Mouse (Mus musculus) embryo, embryonic 10 days (tissue): Measurements from ENCODE around the gene Enpp4.
A peak's percentile ranks its signal among the peaks of the same experiment; 100 is the strongest.

Source experiments
- DNase-seq: peaks from one replicate; pipeline ENCODE4 v3.0.0-alpha.2; 2015; ENCODE audit warnings: low spot score

The Enpp4 gene

DNA sequence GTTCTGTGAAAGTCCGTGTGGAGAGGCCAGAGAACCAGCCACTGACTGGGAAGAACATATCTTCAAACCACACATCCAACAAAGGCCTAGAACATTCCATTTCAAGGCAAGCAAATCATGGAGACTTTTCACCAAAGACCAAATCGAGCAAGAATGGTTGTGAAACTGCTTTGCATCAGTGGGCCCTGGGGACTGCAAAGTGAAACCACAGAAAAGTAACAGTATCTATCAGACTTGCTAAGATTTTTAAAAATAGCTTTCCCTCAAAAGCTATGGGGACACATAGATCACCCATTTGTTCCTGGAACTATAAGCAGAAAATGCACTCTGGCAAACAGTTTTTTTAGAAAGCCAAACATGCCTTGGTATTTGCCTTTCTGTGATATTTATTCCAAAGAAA is 14.7 kb downstream of the Enpp4 start:
- no peak for DNase-seq

GRCm38 (mm10) chr17:44088226-44088625 is 17.4 kb downstream of the Enpp4 start:
- no peak for DNase-seq

DNA sequence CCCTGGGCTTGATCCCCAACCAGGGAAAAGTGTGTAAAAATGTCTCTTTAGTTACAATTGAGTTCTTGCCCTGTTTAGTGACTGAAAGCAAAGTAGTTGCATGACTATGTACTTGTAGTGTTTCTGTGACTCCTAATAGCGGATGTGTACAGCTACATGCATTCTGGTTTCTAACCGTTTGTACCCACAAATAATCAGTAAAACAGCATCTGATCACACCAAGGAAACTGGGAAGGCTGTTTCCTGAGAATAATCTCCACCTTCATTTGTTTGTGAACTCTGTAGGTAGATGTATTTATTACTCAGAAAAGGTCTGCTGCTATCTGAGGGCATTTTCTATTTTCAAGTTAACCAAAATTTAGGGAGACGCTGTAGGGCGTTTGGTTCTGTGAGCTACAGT is 22.5 kb downstream of the Enpp4 start:
- DNase-seq = no peak

DNA sequence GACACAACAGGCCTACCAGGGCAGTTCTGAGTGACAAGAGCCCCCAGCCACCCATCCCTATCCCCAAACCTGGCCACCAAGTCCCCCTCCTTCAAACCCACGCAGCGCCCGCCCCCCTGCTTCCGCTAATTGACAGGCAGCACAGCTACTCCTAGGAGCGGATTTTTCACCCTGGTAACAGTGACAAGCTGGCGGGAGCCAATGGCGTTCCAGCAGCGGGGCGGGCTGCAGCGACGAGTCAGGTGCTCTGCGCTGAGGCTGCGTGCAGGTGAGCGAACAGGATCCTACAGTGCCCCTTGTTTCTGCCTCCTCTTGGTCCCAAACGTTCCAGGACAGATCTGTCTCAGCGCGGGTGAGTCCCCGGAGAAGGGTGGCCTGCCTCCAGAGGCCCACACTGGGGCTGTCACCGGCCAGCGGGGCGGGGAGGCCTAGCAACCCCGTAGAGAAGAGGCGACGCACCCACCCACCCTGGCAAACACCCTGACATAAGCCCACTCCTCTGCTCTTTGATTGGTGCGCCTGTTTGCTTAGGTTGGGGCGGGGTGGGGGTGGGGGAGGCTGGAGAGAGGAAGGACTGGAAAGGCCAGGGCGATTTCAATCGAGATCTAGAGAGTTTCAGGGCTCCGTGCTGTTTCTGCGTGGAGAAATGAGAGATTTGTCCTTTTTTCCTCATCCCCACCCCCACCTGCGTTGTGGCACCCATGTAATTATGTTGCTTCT is 26.8 kb downstream of the Enpp4 start, which contains the start of gene Enpp5:
Gene Enpp5, plus strand, starts transcription at position 183 of the 720 bp plus-strand sequence.
- DNase-seq = peak; percentile 82

- no peak for DNase-seq
Observed at GRCm38 (mm10) chr17:44077843-44078160, 27.8 kb downstream of the Enpp4 start.

GRCm38 (mm10) chr17:44077146-44077842 is 28.3 kb downstream of the Enpp4 start:
- DNase-seq = no peak

GRCm38 (mm10) chr17:44076051-44076680 is 29.4 kb downstream of the Enpp4 start:
- peak; percentile 27 for DNase-seq

- no peak for DNase-seq
Observed at GRCm38 (mm10) chr17:44075601-44076000, 30.0 kb downstream of the Enpp4 start.

DNA sequence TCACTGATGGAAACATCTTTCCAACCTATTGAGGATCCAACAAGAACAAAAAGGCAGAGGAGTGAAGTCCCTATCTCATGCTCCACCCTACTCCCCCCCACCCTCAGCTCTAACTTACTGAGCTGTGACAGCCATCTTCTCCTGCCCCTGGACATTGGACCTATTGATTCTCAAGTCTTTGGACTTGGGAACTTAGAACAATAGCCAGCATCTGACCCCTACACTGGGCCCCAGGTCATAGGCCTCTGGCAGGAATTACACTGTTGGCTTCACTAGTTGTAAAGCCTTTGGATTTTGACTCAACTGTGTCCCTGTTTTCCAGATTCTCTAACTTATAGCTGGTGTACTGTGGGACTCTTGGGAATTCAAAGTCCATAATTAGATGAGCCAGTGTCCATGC is 33.9 kb downstream of the Enpp4 start:
- no peak for DNase-seq

DNA sequence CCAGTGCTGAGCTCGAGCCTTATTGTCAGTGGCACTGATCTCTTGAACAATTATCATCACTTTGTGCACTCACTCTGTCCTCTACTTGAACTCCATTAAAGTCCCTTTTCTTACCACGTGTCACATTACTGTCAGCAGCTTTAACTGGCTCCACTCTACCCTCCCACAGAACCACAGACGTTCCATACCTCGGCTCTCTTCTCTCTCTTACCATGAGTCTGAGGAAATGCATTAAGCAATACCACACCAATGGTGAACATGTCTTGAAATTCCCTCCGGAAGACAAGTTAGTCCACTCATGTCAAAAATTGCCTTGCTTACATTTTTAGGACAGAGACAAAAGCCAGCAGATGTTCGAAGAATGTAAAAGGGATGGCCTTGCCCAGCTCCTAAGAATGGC is 36.7 kb downstream of the Enpp4 start:
- DNase-seq = no peak

GRCm38 (mm10) chr17:44061289-44061890 is 44.2 kb downstream of the Enpp4 start:
- DNase-seq = no peak

GRCm38 (mm10) chr17:44060781-44061180 is 44.8 kb downstream of the Enpp4 start:
- no peak for DNase-seq

DNA sequence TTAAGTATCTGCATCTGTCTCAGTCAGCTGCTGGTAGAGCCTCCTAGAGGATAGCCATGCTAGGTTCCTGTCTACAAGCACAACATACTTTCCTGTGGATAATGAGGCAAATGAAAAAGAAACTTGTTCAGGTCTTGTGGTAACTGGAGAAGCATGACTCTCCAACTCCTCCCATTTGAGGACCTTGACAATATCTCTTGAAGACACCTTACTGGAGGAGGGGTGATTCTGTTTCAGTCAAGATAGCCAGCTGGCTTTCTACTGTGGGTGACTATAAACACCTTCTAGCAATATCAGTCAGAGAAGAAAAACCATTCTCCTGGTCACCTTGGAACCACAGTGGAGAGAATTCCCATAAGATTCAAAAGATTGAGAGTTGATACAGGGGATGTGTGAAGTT is 47.5 kb downstream of the Enpp4 start:
- no peak for DNase-seq

GRCm38 (mm10) chr17:44057123-44057522 is 48.5 kb downstream of the Enpp4 start:
- DNase-seq = no peak

DNA sequence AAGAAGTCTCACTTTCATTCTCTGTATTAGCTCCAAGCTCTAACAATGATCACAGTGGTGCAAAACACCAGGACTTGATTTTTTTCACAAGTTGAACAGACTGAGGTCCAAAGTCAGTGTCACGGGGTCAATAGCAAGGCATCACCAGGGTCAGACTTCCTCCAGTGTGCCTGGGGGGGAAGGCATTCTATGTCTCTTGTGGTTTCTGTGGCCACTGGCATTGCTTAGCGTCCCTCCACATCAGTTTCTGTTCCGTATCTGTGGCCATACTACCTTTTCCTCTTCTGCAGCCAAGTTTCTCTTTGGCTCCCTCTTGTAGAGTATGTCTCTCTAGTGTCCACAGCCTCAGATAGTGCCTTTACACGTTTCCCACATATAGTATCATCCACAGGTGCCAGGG is 52.2 kb downstream of the Enpp4 start:
- DNase-seq = peak; percentile 9
